Mouse (Mus musculus): Measurements from ENCODE around the gene Snrnp200. TPM values are rescaled to one million over a fixed set of nuclear protein-coding genes. Genes with fewer than 3 reads are reported as not detected.

Snrnp200 gene
- 39.8 and 59.6 TPM in 2 replicates for polyA plus RNA-seq (2012; rRNA removed; ENCODE audit: low replicate concordance)

GRCm38 (mm10) chr2:127207547-127208451 is at the start of gene Snrnp200, which contains the start of gene 1810024B03Rik:
TSS of gene Snrnp200 (plus strand) at chr2:127208386.
TSS of gene 1810024B03Rik (minus strand) at chr2:127208280.

GRCm38 (mm10) chr2:127247592-127248333 is 39.6 kb downstream of the Snrnp200 start, which contains the start of the genes Ciao1 and Tmem127:
TSS of gene Ciao1 (minus strand) at chr2:127247816.
TSS of gene Tmem127 (plus strand) at chr2:127247908.

DNA sequence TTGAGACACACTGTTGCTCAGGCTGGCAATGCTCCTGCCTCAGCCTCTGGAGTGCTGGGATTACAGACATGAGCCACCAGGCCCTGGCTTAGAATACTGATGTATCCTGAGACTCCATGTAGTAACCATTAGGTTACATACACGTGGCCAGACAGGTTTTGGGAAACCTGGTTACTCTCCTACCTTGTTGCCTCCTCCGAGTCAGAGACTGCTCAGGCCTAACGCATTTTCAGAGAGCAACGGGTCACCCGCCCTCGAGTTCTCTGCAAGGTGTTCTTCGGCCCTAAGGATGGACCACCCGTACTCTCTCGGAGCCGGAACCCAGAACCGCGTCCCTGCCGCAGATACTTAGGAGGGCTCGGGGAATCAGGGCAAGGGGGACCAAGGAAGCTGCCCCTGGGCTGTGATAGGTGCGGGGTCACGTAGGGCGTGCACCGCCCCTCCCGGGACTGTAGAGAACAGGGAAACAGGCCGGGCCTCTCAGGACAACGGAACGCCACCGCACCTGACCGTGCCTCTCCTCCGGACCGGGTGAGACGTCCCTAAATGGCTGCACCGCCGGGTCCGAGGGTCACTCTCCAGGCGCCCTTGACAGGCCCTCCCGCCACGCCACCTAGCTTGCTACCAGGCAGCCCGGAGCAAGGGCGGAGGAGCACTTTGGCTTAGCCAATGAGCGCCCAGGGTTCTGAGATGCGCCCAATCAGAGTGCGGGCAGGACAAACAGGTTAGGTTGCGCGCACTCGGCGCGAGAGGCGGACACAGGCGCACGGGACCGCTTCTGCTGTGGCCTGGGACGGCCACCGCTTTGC is 61.5 kb downstream of the Snrnp200 start, which contains the start of gene Stard7:
Stard7 (plus strand) TSS at position 728 of the 809 bp plus-strand sequence.

Other genes with a start within 250 kb of the Snrnp200 start
- gene Ap4e1, start 199.7 kb upstream of the Snrnp200 start, polyA plus RNA-seq (2012; rRNA removed; ENCODE audit: low replicate concordance), result 1.9 and 2.8 TPM in 2 replicates
- 7.0 and 14.6 TPM in 2 replicates for gene Blvra, start 137.7 kb upstream of the Snrnp200 start, polyA plus RNA-seq (2012; rRNA removed; ENCODE audit: low replicate concordance)
- 1.0 and 1.2 TPM in 2 replicates for gene Ncaph, start 74.4 kb upstream of the Snrnp200 start, polyA plus RNA-seq (2012; rRNA removed; ENCODE audit: low replicate concordance)
- gene Itpripl1, start 64.9 kb upstream of the Snrnp200 start, polyA plus RNA-seq (2012; rRNA removed; ENCODE audit: low replicate concordance), result 20.2 and 24.0 TPM in 2 replicates
- 1.4 and 1.7 TPM in 2 replicates for gene 1810024B03Rik, start 106 bp upstream of the Snrnp200 start, polyA plus RNA-seq (2012; rRNA removed; ENCODE audit: low replicate concordance)
- gene Ciao1, start 39.4 kb downstream of the Snrnp200 start, polyA plus RNA-seq (2012; rRNA removed; ENCODE audit: low replicate concordance), result 46.1 and 58.1 TPM in 2 replicates
- 122 and 139 TPM in 2 replicates for gene Tmem127, start 39.5 kb downstream of the Snrnp200 start, polyA plus RNA-seq (2012; rRNA removed; ENCODE audit: low replicate concordance)
- gene Stard7, start 61.8 kb downstream of the Snrnp200 start, polyA plus RNA-seq (2012; rRNA removed; ENCODE audit: low replicate concordance), result 58.5 and 76.2 TPM in 2 replicates
- gene Dusp2, start 127.8 kb downstream of the Snrnp200 start, polyA plus RNA-seq (2012; rRNA removed; ENCODE audit: low replicate concordance), result 28.3 and 109 TPM in 2 replicates
- gene Astl, start 130.3 kb downstream of the Snrnp200 start, polyA plus RNA-seq (2012; rRNA removed; ENCODE audit: low replicate concordance), result not detected in 2 replicates
- 0.25 and 0.57 TPM in 2 replicates for gene Adra2b, start 154.8 kb downstream of the Snrnp200 start, polyA plus RNA-seq (2012; rRNA removed; ENCODE audit: low replicate concordance)
- 0.09 and 0.12 TPM in 2 replicates for gene Gpat2, start 216.8 kb downstream of the Snrnp200 start, polyA plus RNA-seq (2012; rRNA removed; ENCODE audit: low replicate concordance)
- gene Fahd2a, start 236.2 kb downstream of the Snrnp200 start, polyA plus RNA-seq (2012; rRNA removed; ENCODE audit: low replicate concordance), result 18.4 and 28.0 TPM in 2 replicates

Measured in mammary gland, adult 2 months (tissue).